Mouse (Mus musculus) myocyte (in vitro differentiated cells): ENCODE results near the gene 7420426K07Rik. TPM values are rescaled to one million over a fixed set of nuclear protein-coding genes. Genes with fewer than 3 reads are reported as not detected.

Experiments
- H3K27me3 ChIP-seq: one replicate; pipeline ENCODE4 v1.6.1; 2011; ENCODE audit not compliant: control insufficient read depth, insufficient read depth, insufficient read length
- H3K36me3 ChIP-seq: one replicate; pipeline ENCODE4 v1.6.1; 2011; ENCODE audit not compliant: control insufficient read depth, insufficient read depth
- H3K4me2 ChIP-seq: one replicate; pipeline ENCODE4 v1.6.1; 2011; ENCODE audit warnings: low read depth, control low read depth
- H3K4me3 ChIP-seq: one replicate; pipeline ENCODE4 v1.5.1; 2011; ENCODE audit warnings: mild to moderate bottlenecking, control low read depth, moderate library complexity
- H3K79me2 ChIP-seq: one replicate; pipeline ENCODE4 v1.6.1; 2011; ENCODE audit not compliant: control insufficient read depth, insufficient read depth
- H3ac ChIP-seq: one replicate; pipeline ENCODE4 v1.6.1; 2011; ENCODE audit not compliant: control insufficient read depth, insufficient read length
- CEBPB ChIP-seq: IDR thresholded peaks from 2 replicates; pipeline ENCODE4 v1.6.1; 2011; ENCODE audit warnings: mild to moderate bottlenecking, moderate library complexity; ENCODE audit not compliant: poor library complexity, insufficient read depth, severe bottlenecking
- E2F4 ChIP-seq: IDR thresholded peaks from one replicate; pipeline ENCODE4 v1.6.1; 2011; ENCODE audit warnings: mild to moderate bottlenecking, control low read depth, moderate library complexity; ENCODE audit not compliant: insufficient read depth
- MAX ChIP-seq: IDR thresholded peaks from one replicate; pipeline ENCODE4 v1.6.1; 2011; ENCODE audit warnings: low read depth, mild to moderate bottlenecking, control low read depth
- MYOD1 ChIP-seq, 3 experiments: IDR thresholded peaks; one replicate each; pipeline ENCODE4 v1.6.1; 2011; ENCODE audit warnings: control low read depth in 2 of 3, low read depth in 2 of 3, mild to moderate bottlenecking in 2 of 3, moderate library complexity in 1 of 3; ENCODE audit not compliant: insufficient read length in 2 of 3, control insufficient read depth in 1 of 3
- MYOG ChIP-seq, 3 experiments: IDR thresholded peaks; one replicate each; pipeline ENCODE4 v1.6.1; 2011; ENCODE audit warnings: control low read depth in 2 of 3, low read depth in 2 of 3, mild to moderate bottlenecking in 2 of 3; ENCODE audit not compliant: insufficient read length in 2 of 3, control insufficient read depth in 1 of 3, insufficient read depth in 1 of 3
- POLR2A ChIP-seq: IDR thresholded peaks from one replicate; pipeline ENCODE4 v1.6.1; 2011; ENCODE audit warnings: low read depth, mild to moderate bottlenecking, control low read depth, moderate library complexity; ENCODE audit not compliant: insufficient read length
- POLR2AphosphoS2 ChIP-seq: IDR thresholded peaks from one replicate; pipeline ENCODE4 v1.6.1; 2011; ENCODE audit warnings: low read depth, control low read depth; ENCODE audit not compliant: insufficient read length
- REST ChIP-seq: IDR thresholded peaks from one replicate; pipeline ENCODE4 v1.6.1; 2011; ENCODE audit warnings: mild to moderate bottlenecking, control low read depth, moderate library complexity; ENCODE audit not compliant: insufficient read depth, insufficient read length
- SRF ChIP-seq: IDR thresholded peaks from one replicate; pipeline ENCODE4 v1.6.1; 2011; ENCODE audit warnings: low read depth; ENCODE audit not compliant: control insufficient read depth, insufficient read length
- TCF12 ChIP-seq: IDR thresholded peaks from one replicate; pipeline ENCODE4 v1.6.1; 2011; ENCODE audit warnings: mild to moderate bottlenecking, control low read depth; ENCODE audit not compliant: poor library complexity, insufficient read depth, severe bottlenecking
- TCF3 ChIP-seq: IDR thresholded peaks from one replicate; pipeline ENCODE4 v1.6.1; 2011; ENCODE audit warnings: low read depth, control low read depth; ENCODE audit not compliant: insufficient read length
- USF1 ChIP-seq: IDR thresholded peaks from one replicate; pipeline ENCODE4 v1.6.1; 2011; ENCODE audit warnings: low read depth, mild to moderate bottlenecking, control low read depth, moderate library complexity
- polyA plus RNA-seq: library from polyadenylated mRNA; unstranded; fragments of >200 nt; fragmentation: generic; extraction: Trizol; gene quantifications from one replicate; pipeline ENCODE4 v1.2.1, GENCODE M21; 2012; ENCODE audit warnings: missing spikeins

Gene 7420426K07Rik
- polyA plus RNA-seq, 1 experiment, result not detected

DNA sequence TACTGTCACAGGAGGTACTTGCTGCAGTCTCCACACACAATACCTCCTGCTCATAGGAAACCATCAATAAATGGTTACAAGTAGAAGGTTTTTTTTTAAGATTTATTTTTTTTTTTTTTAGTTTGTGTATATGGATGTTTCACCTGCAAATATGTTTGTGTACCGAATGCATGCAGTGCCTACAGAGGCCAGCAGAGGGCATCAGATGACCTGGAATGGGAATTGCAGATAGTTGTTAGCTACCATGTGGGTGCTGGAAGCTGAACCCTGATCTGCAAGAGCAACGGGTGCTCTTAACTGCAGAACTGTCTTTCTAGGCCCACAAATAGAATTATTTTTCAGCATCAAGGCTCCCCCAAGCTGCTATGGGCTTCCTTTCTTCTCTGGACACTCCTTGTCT lies 26.6 kb downstream of the 7420426K07Rik start:
- no peak overlapping the region for H3K4me2 ChIP-seq
- H3ac ChIP-seq, result no peak overlapping the region
- H3K27me3 ChIP-seq, result peaks cover 4% of the 10 kb centered on the region
- H3K79me2 ChIP-seq, result no peaks in the 10 kb centered on the region
- no peaks in the 10 kb centered on the region for H3K36me3 ChIP-seq
- H3K4me3 ChIP-seq, result no peak overlapping the region
- TF ChIP-seq MYOD1 (IDR thresholded peaks at IDR 0.05; ENCODE audit: control insufficient read depth in 1 of 3, insufficient read length in 2 of 3, low read depth in 2 of 3) (no peak), CEBPB (no peak), E2F4 (no peak), TCF12 (no peak), TCF3 (no peak), REST (no peak), POLR2AphosphoS2 (no peak), USF1 (no peak), SRF (no peak), MYOG (IDR thresholded peaks at IDR 0.05; ENCODE audit: control insufficient read depth in 1 of 3, insufficient read depth in 1 of 3, insufficient read length in 2 of 3, low read depth in 2 of 3) (no peak), POLR2A (no peak), MAX (no peak)

GRCm38 (mm10) chr9:98932931-98933330 lies 30.0 kb downstream of the 7420426K07Rik start:
- no peak overlapping the region for H3K4me3 ChIP-seq
- no peak overlapping the region for H3K4me2 ChIP-seq
- peaks cover 16% of the 10 kb centered on the region for H3K27me3 ChIP-seq
- no peaks in the 10 kb centered on the region for H3K36me3 ChIP-seq
- H3ac ChIP-seq, result no peak overlapping the region
- TF ChIP-seq USF1 (no peak), POLR2AphosphoS2 (no peak), MYOD1 (IDR thresholded peaks at IDR 0.05; ENCODE audit: control insufficient read depth in 1 of 3, insufficient read length in 2 of 3, low read depth in 2 of 3) (no peak), E2F4 (no peak), SRF (no peak), MAX (no peak), CEBPB (no peak), TCF3 (no peak), MYOG (IDR thresholded peaks at IDR 0.05; ENCODE audit: control insufficient read depth in 1 of 3, insufficient read depth in 1 of 3, insufficient read length in 2 of 3, low read depth in 2 of 3) (no peak), REST (no peak), POLR2A (no peak), TCF12 (no peak)
- H3K79me2 ChIP-seq, result no peaks in the 10 kb centered on the region

DNA sequence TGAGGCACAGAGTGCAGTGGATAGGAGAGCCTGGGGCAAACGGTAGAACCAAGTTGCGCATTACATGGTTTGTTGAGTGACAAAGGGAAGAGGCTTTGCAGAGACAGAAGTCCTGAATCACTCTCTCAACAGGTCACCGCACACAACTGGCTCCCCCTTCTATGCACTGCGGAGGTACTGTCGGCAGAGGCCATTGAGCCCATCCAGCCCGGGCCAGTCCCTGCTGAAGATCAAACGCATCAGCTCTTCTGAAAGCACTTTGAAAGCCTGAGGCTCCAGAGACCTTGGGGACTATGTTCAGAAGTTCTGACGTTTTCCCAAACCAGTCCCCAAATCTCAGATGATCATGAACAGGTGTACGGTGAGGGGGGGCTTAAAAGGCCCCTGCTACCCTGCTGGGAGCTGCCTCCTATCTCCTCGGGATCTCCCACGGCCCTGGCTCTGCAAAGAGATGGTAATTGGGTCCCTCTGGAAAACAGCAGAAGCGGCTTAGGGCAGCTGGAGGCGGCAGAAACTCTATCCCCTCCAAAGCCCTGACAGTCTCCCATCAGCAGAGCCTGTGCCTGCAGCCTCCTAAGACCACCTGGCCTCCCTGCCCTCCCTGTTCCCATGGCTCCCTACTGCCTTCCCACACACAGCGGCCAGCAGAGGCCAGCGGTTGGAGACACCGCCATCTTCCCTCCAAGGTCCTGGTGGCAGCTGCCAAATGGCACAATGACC lies 32.4 kb downstream of the 7420426K07Rik start:
- peaks cover 16% of the 10 kb centered on the region for H3K27me3 ChIP-seq
- no peak for TF ChIP-seq MYOD1 (IDR thresholded peaks at IDR 0.05; ENCODE audit: control insufficient read depth in 1 of 3, insufficient read length in 2 of 3, low read depth in 2 of 3)
- no peak for TF ChIP-seq CEBPB
- TF ChIP-seq TCF3, result no peak
- no peak for TF ChIP-seq POLR2A
- TF ChIP-seq SRF, result no peak
- TF ChIP-seq TCF12, result no peak
- no peak for TF ChIP-seq POLR2AphosphoS2
- no peak for TF ChIP-seq USF1
- H3K4me2 ChIP-seq, result no peak overlapping the region
- no peak overlapping the region for H3ac ChIP-seq
- H3K36me3 ChIP-seq, result no peaks in the 10 kb centered on the region
- H3K79me2 ChIP-seq, result no peaks in the 10 kb centered on the region
- H3K4me3 ChIP-seq, result no peak overlapping the region

GRCm38 (mm10) chr9:98939290-98939689 lies 36.4 kb downstream of the 7420426K07Rik start:
- Histone ChIP-seq H3K36me3 (no peaks in the 10 kb centered on the region), H3K27me3 (peaks cover 18% of the 10 kb centered on the region), H3ac (no peak overlapping the region), H3K4me3 (no peak overlapping the region), H3K79me2 (no peaks in the 10 kb centered on the region), H3K4me2 (no peak overlapping the region)
- TF ChIP-seq TCF3 (no peak), POLR2AphosphoS2 (no peak), MYOG (IDR thresholded peaks at IDR 0.05; ENCODE audit: control insufficient read depth in 1 of 3, insufficient read depth in 1 of 3, insufficient read length in 2 of 3, low read depth in 2 of 3) (no peak), E2F4 (no peak), MAX (no peak), REST (no peak), USF1 (no peak), CEBPB (no peak), POLR2A (no peak), SRF (no peak), MYOD1 (IDR thresholded peaks at IDR 0.05; ENCODE audit: control insufficient read depth in 1 of 3, insufficient read length in 2 of 3, low read depth in 2 of 3) (no peak), TCF12 (no peak)
